Mouse (Mus musculus): ENCODE measurements around the gene Lpcat1.

GRCm38 (mm10) chr13:73475058-73475980, 8.3 kb downstream of the Lpcat1 start:
- no peak for TF ChIP-seq CTCF (IDR thresholded peaks at IDR 0.05; ENCODE audit: borderline replicate concordance, insufficient read depth, low read length)
- no peak for TF ChIP-seq POLR2A (IDR thresholded peaks at IDR 0.05; ENCODE audit: low read depth, low read length)

All from embryonic fibroblast, embryonic 13.5 days (primary cell).